Mouse (Mus musculus) lung, adult 2 months (tissue): Measurements from ENCODE around the gene Bhlhe41.

ENCODE experiments used
- CTCF ChIP-seq: fragments of 200-500 bp; IDR thresholded peaks from 2 replicates; pipeline ENCODE4 v1.5.1; 2011; ENCODE audit warnings: mild to moderate bottlenecking, low read length, control low read depth; ENCODE audit not compliant: insufficient read depth
- POLR2A ChIP-seq: fragments of 200-500 bp; IDR thresholded peaks from 2 replicates; pipeline ENCODE4 v1.6.1; 2011; ENCODE audit warnings: low read depth, mild to moderate bottlenecking, control low read depth, low read length, borderline replicate concordance; ENCODE audit errors: extremely low read depth

GRCm38 (mm10) chr6:145862739-145863064 is 2.7 kb downstream of the Bhlhe41 start:
- no peak for TF ChIP-seq CTCF
- TF ChIP-seq POLR2A = no peak
